Mouse (Mus musculus) embryonic facial prominence, embryonic 11.5 days (tissue): ENCODE measurements around the gene Cabin1. TPM values are rescaled to one million over a fixed set of nuclear protein-coding genes. Genes with fewer than 3 reads are reported as not detected.

Experiments
- ATAC-seq: fragments of 200-750 bp; cut with Nextera tagmentation; replicated peaks from 2 replicates; pipeline ENCODE4 v1.8.0; 2017; ENCODE audit warnings: low read depth; ENCODE audit not compliant: insufficient number of reproducible peaks, low FRiP score, low TSS enrichment
- DNase-seq: peaks from one replicate; pipeline ENCODE4 v3.0.0-alpha.2; 2015; ENCODE audit warnings: low spot score
- H3K27ac ChIP-seq: fragments of 300-500 bp; sonication (generic); replicated peaks from 2 replicates; pipeline ENCODE4 v1.5.1; 2014; ENCODE audit warnings: mild to moderate bottlenecking, low read depth, low read length, control low read depth
- H3K27me3 ChIP-seq: fragments of 300-500 bp; sonication (generic); 2 replicates; pipeline ENCODE4 v1.6.1; 2014; ENCODE audit warnings: mild to moderate bottlenecking, low read length, moderate library complexity, mixed read lengths; ENCODE audit not compliant: control insufficient read depth, insufficient read depth
- H3K36me3 ChIP-seq: fragments of 300-500 bp; sonication (generic); replicated peaks from 2 replicates; pipeline ENCODE4 v1.6.1; 2014; ENCODE audit warnings: low read depth, mild to moderate bottlenecking, low read length, moderate library complexity, mixed read lengths; ENCODE audit not compliant: control insufficient read depth, insufficient read depth
- H3K4me1 ChIP-seq: fragments of 300-500 bp; sonication (generic); 2 replicates; pipeline ENCODE4 v1.6.1; 2014; ENCODE audit warnings: low read length, mixed read lengths; ENCODE audit not compliant: control insufficient read depth, insufficient read depth
- H3K4me2 ChIP-seq: fragments of 300-500 bp; sonication (generic); 2 replicates; pipeline ENCODE4 v1.6.1; 2014; ENCODE audit warnings: low read depth, mild to moderate bottlenecking, control low read depth, low read length, moderate library complexity
- H3K4me3 ChIP-seq: fragments of 300-500 bp; sonication (generic); 2 replicates; pipeline ENCODE4 v1.5.1; 2014; ENCODE audit warnings: low read depth, low read length, control low read depth
- H3K9ac ChIP-seq: fragments of 300-500 bp; sonication (generic); replicated peaks from 2 replicates; pipeline ENCODE4 v1.6.1; 2014; ENCODE audit warnings: mild to moderate bottlenecking, control low read depth, low read length
- H3K9me3 ChIP-seq: fragments of 300-500 bp; sonication (generic); replicated peaks from 2 replicates; pipeline ENCODE4 v1.6.1; 2016; ENCODE audit warnings: mild to moderate bottlenecking, low read length, inconsistent platforms, mixed read lengths; ENCODE audit not compliant: control insufficient read depth
- WGBS: fragments of 180-500 bp; shearing (Covaris S2); extraction: QIAGEN DNeasy Blood & Tissue Kit; methylation state at CpG from one replicate; pipeline ENCODE4 v1.1.7; 2014; 5-methylcytosine and 5-hydroxymethylcytosine counted together
- polyA plus RNA-seq: library from polyadenylated mRNA; unstranded; fragments of >200 nt; fragmentation: Nextera tagmentation; extraction: Ambion mirVana; gene quantifications from 2 replicates; pipeline ENCODE4 v1.2.1, GENCODE M21; 2014

Cabin1 gene
- polyA plus RNA-seq, 1 experiment from 2014 or later, result 21.7 TPM

- no peak overlapping the region for H3K27ac ChIP-seq
- no peak overlapping the region for H3K4me3 ChIP-seq
- H3K36me3 ChIP-seq, result peaks cover 2% of the 10 kb centered on the region; the same call in 1 of the 2 replicates
- ATAC-seq (no peak), DNase-seq (no peak)
- H3K9me3 ChIP-seq, result no peaks in the 10 kb centered on the region
- no peak overlapping the region for H3K4me2 ChIP-seq
- no peaks in the 10 kb centered on the region for H3K27me3 ChIP-seq
- WGBS, result 83% methylated on average over 6 of the region's 6 CpGs
- H3K9ac ChIP-seq, result no peak overlapping the region
- H3K4me1 ChIP-seq, result no peaks in the 10 kb centered on the region
These were observed 84.9 kb downstream of the Cabin1 start for GRCm38 (mm10) chr10:75679204-75679603.

DNA sequence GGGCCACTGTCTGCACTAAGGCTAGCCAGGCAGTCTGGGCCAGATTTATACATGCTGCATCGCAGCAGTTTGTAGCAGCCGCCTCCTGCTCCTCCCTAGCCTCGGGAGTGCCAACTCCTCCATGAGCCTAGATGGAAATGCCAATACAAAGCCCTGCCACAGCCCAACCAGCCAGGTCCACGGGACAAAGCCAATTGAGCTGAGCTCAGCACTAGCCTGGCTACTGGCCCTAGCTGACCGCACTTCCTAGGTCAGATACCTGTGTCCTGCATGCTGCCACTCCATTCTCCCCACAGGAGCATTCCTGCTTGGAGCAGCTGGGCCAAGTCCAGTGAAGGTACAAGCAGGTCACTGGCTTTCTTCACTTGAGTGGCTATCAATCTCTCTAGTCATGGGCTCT is 86.2 kb downstream of the Cabin1 start:
- Histone ChIP-seq H3K27me3 (no peaks in the 10 kb centered on the region), H3K27ac (no peak overlapping the region), H3K4me1 (no peaks in the 10 kb centered on the region), H3K36me3 (no peaks in the 10 kb centered on the region), H3K4me2 (no peak overlapping the region), H3K9me3 (no peaks in the 10 kb centered on the region), H3K4me3 (no peak overlapping the region), H3K9ac (no peak overlapping the region)
- DNase-seq (no peak), ATAC-seq (no peak)
- WGBS, result 89% methylated on average over 5 of the region's 5 CpGs

GRCm38 (mm10) chr10:75677571-75677970 is 86.6 kb downstream of the Cabin1 start:
- H3K4me3 ChIP-seq, result no peak overlapping the region
- no peaks in the 10 kb centered on the region for H3K36me3 ChIP-seq
- no peak overlapping the region for H3K4me2 ChIP-seq
- no peaks in the 10 kb centered on the region for H3K4me1 ChIP-seq
- WGBS, result 82% methylated on average over 2 of the region's 2 CpGs
- ATAC-seq (no peak), DNase-seq (no peak)
- no peaks in the 10 kb centered on the region for H3K27me3 ChIP-seq
- no peak overlapping the region for H3K27ac ChIP-seq
- H3K9me3 ChIP-seq, result no peaks in the 10 kb centered on the region
- H3K9ac ChIP-seq, result no peak overlapping the region

GRCm38 (mm10) chr10:75676819-75677565 is 87.1 kb downstream of the Cabin1 start:
- H3K4me3 ChIP-seq, result no peak overlapping the region
- no peak overlapping the region for H3K27ac ChIP-seq
- WGBS, result 85% methylated on average over 7 of the region's 7 CpGs
- no peaks in the 10 kb centered on the region for H3K9me3 ChIP-seq
- H3K4me2 ChIP-seq, result no peak overlapping the region
- H3K9ac ChIP-seq, result no peak overlapping the region
- DNase-seq, result no peak
- H3K36me3 ChIP-seq, result no peaks in the 10 kb centered on the region
- H3K27me3 ChIP-seq, result no peaks in the 10 kb centered on the region
- ATAC-seq, result no peak
- no peaks in the 10 kb centered on the region for H3K4me1 ChIP-seq

GRCm38 (mm10) chr10:75676286-75676685 is 87.9 kb downstream of the Cabin1 start:
- no peaks in the 10 kb centered on the region for H3K36me3 ChIP-seq

GRCm38 (mm10) chr10:75675594-75675993 is 88.5 kb downstream of the Cabin1 start:
- no peaks in the 10 kb centered on the region for H3K9me3 ChIP-seq
- H3K4me3 ChIP-seq, result no peak overlapping the region
- WGBS, result 73% methylated on average over 8 of the region's 8 CpGs
- H3K4me1 ChIP-seq, result no peaks in the 10 kb centered on the region
- no peak for ATAC-seq
- DNase-seq, result no peak
- no peak overlapping the region for H3K4me2 ChIP-seq
- no peak overlapping the region for H3K9ac ChIP-seq
- no peaks in the 10 kb centered on the region for H3K36me3 ChIP-seq
- H3K27me3 ChIP-seq, result no peaks in the 10 kb centered on the region
- H3K27ac ChIP-seq, result no peak overlapping the region

More at GRCm38 (mm10) chr10:75676286-75676685, 87.9 kb downstream of the Cabin1 start:
- H3K4me1 ChIP-seq, result no peaks in the 10 kb centered on the region
- no peak overlapping the region for H3K4me3 ChIP-seq
- no peaks in the 10 kb centered on the region for H3K9me3 ChIP-seq
- WGBS, result 82% methylated on average over 2 of the region's 2 CpGs
- H3K27me3 ChIP-seq, result no peaks in the 10 kb centered on the region
- ATAC-seq, result no peak
- no peak overlapping the region for H3K4me2 ChIP-seq
- no peak overlapping the region for H3K27ac ChIP-seq
- no peak overlapping the region for H3K9ac ChIP-seq
- DNase-seq, result no peak

DNA sequence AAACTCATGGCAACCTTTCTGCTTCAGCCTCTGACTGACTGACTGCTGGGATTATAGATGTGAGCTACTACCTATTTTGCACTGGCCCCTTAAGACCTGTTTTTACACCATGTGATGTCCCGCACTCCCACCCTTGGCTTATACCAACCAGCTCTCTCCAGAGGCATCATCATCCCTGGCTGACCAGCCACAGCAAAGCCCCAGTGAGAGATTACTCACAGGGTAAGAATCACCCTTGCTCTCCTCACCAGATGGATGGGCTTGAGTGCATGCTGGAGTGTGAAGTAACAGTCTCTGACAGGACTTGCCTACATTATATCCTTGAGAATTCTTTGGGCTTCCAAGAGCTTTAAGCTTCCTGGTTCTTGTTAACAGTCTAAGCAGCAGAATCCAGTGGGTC is 94.2 kb downstream of the Cabin1 start:
- 95% methylated on average over 1 of the region's 1 CpGs for WGBS
- DNase-seq (no peak), ATAC-seq (no peak)
- no peaks in the 10 kb centered on the region; the same call in 1 of the 2 replicates for H3K27me3 ChIP-seq
- no peak overlapping the region for H3K4me2 ChIP-seq
- no peak overlapping the region for H3K9ac ChIP-seq
- H3K9me3 ChIP-seq, result no peaks in the 10 kb centered on the region
- H3K4me3 ChIP-seq, result no peak overlapping the region
- H3K27ac ChIP-seq, result no peak overlapping the region
- peaks cover 8% of the 10 kb centered on the region for H3K4me1 ChIP-seq
- H3K36me3 ChIP-seq, result no peaks in the 10 kb centered on the region

- ATAC-seq (no peak; the same call in 1 of the 2 replicates), DNase-seq (peak; percentile 50)
- H3K4me2 ChIP-seq, result peak overlapping the region; percentile 99
- under 1% methylated on average over 23 of the region's 23 CpGs for WGBS
- H3K4me3 ChIP-seq, result peak overlapping the region; percentile 60
- no peak overlapping the region for H3K27ac ChIP-seq
- H3K9ac ChIP-seq, result peak overlapping the region; percentile 66
- H3K9me3 ChIP-seq, result no peaks in the 10 kb centered on the region
- H3K4me1 ChIP-seq, result peaks cover 8% of the 10 kb centered on the region
- H3K36me3 ChIP-seq, result no peaks in the 10 kb centered on the region
- H3K27me3 ChIP-seq, result no peaks in the 10 kb centered on the region; the same call in 1 of the 2 replicates
These were observed 96.2 kb downstream of the Cabin1 start for GRCm38 (mm10) chr10:75667911-75668270.
